Mouse (Mus musculus) bone marrow macrophage, adult 2 months (primary cell): Measurements from ENCODE around the gene Cant1.

Experiments used
- CTCF ChIP-seq: IDR thresholded peaks from 2 replicates; pipeline ENCODE4 v1.5.1; 2012; ENCODE audit warnings: low read depth, mild to moderate bottlenecking, low read length, moderate library complexity
- POLR2A ChIP-seq: IDR thresholded peaks from 2 replicates; pipeline ENCODE4 v1.6.1; 2012; ENCODE audit warnings: mild to moderate bottlenecking, low read depth, low read length, borderline replicate concordance

- TF ChIP-seq CTCF, result no peak
- TF ChIP-seq POLR2A, result no peak
These were observed 36.9 kb upstream of the Cant1 start for GRCm38 (mm10) chr11:118455788-118456187.
